Mouse (Mus musculus) testis, adult 2 months (tissue): ENCODE data around the gene Fli1. TPM values are rescaled to one million over a fixed set of nuclear protein-coding genes. Genes with fewer than 3 reads are reported as not detected.

ENCODE experiments used
- H3K27ac ChIP-seq: fragments of 200-500 bp; 2 replicates; pipeline ENCODE4 v1.5.1; 2012; ENCODE audit warnings: low read depth, low read length; ENCODE audit not compliant: control insufficient read depth, insufficient read depth
- H3K27me3 ChIP-seq: fragments of 200-500 bp; 2 replicates; pipeline ENCODE4 v1.6.1; 2012; ENCODE audit warnings: mild to moderate bottlenecking, low read length, moderate library complexity; ENCODE audit not compliant: control insufficient read depth, insufficient read depth
- H3K36me3 ChIP-seq: fragments of 200-500 bp; 2 replicates; pipeline ENCODE4 v1.6.1; 2012; ENCODE audit warnings: mild to moderate bottlenecking, low read length; ENCODE audit not compliant: control insufficient read depth, insufficient read depth
- H3K4me1 ChIP-seq: fragments of 200-500 bp; 2 replicates; pipeline ENCODE4 v1.6.1; 2012; ENCODE audit warnings: low read length; ENCODE audit not compliant: control insufficient read depth, insufficient read depth
- H3K4me3 ChIP-seq: fragments of 200-500 bp; 2 replicates; pipeline ENCODE4 v1.5.1; 2012; ENCODE audit warnings: low read depth, mild to moderate bottlenecking, low read length, moderate library complexity, mixed read lengths; ENCODE audit not compliant: control insufficient read depth
- CTCF ChIP-seq: fragments of 200-500 bp; IDR thresholded peaks from 2 replicates; pipeline ENCODE4 v1.5.1; 2012; ENCODE audit warnings: low read depth, mild to moderate bottlenecking, inconsistent platforms, low read length, moderate library complexity; ENCODE audit not compliant: control insufficient read depth, insufficient read depth, insufficient replicate concordance
- POLR2A ChIP-seq: fragments of 200-500 bp; IDR thresholded peaks from 2 replicates; pipeline ENCODE4 v1.6.1; 2012; ENCODE audit warnings: low read depth, mild to moderate bottlenecking, inconsistent platforms, low read length, moderate library complexity; ENCODE audit not compliant: control insufficient read depth
- polyA plus RNA-seq: library from polyadenylated mRNA; depleted of rRNA; stranded (reverse); fragments of >200 nt; gene quantifications from 2 replicates; pipeline ENCODE4 v1.2.3, GENCODE M21; 2012

Gene Fli1
- polyA plus RNA-seq, 1 experiment, result 0.51 TPM

GRCm38 (mm10) chr9:32581851-32582573 lies 39.4 kb upstream of the Fli1 start:
- TF ChIP-seq POLR2A (no peak), CTCF (no peak)
- no peaks in the 10 kb centered on the region for H3K27me3 ChIP-seq
- H3K4me1 ChIP-seq, result no peaks in the 10 kb centered on the region
- no peaks in the 10 kb centered on the region for H3K36me3 ChIP-seq
- H3K4me3 ChIP-seq, result no peak overlapping the region
- no peak overlapping the region for H3K27ac ChIP-seq

DNA sequence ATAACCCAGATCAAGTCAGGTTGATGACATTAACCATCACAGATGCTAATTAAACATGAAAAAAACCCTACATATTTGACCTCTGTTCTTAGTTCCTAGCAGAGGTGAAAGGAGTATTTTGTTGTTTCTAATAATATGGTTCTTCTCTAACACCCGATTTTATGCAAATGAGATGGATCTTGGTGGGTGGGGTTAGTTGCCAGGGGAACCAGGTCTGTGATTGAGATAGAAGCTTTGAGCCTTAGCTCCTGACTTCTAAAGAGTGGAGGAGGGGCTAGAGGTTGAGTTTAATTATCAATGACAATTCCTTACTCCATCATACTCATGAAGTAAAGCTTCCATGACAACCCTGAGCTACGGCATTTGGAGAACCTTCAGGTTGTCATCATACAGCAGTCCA lies 35.8 kb upstream of the Fli1 start:
- Histone ChIP-seq H3K27ac (no peak overlapping the region), H3K4me3 (no peak overlapping the region), H3K4me1 (no peaks in the 10 kb centered on the region), H3K27me3 (no peaks in the 10 kb centered on the region), H3K36me3 (no peaks in the 10 kb centered on the region)
- TF ChIP-seq CTCF (no peak), POLR2A (no peak)

DNA sequence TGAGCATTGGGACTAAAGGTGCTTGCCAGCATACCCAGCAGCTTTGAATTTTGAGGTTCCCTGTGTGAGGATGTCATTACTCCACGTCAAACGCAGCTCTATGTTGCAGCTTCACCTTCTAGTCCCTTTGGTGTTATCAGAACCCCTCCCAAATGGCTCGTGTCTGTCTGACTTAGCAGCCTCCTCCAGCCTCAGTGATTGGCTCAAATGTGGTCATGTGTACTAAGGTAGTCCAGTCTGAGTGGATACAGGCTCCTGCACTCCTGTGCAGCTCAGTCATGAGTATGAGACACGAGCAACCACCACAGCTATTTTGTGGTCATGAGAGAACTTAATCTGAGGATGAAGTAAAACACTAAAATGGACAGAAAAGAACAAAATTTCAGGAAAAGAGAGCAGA lies 31.0 kb upstream of the Fli1 start:
- no peak for TF ChIP-seq POLR2A
- no peak for TF ChIP-seq CTCF
- no peaks in the 10 kb centered on the region for H3K27me3 ChIP-seq
- no peaks in the 10 kb centered on the region for H3K4me1 ChIP-seq
- H3K4me3 ChIP-seq, result no peak overlapping the region
- H3K36me3 ChIP-seq, result no peaks in the 10 kb centered on the region
- no peak overlapping the region for H3K27ac ChIP-seq

- Histone ChIP-seq H3K36me3 (no peaks in the 10 kb centered on the region), H3K27ac (no peak overlapping the region), H3K27me3 (no peaks in the 10 kb centered on the region), H3K4me3 (peak overlapping the region; percentile 23), H3K4me1 (no peaks in the 10 kb centered on the region)
- no peak for TF ChIP-seq CTCF
- TF ChIP-seq POLR2A, result no peak
These were observed 29.0 kb upstream of the Fli1 start for GRCm38 (mm10) chr9:32571676-32572075.

DNA sequence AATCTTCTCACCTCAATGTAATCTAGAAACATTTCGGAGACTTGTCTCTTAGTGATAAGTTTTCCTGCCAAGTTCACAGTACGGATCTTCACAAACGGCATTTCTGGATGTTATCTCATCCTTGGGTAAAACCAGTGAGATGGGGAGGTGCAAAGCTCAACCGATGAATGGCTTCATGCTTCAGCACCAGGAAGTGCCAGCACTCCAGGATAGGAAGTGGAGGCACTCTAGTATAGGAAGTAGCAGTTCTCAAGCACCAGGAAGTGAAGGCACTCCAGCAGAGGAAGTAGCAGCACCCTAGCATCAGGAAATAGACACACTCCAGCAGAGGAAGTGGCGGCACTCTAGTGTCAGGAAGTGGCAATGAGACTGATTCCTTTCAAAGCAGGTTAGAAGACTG lies 27.9 kb upstream of the Fli1 start:
- no peaks in the 10 kb centered on the region for H3K4me1 ChIP-seq
- H3K4me3 ChIP-seq, result no peak overlapping the region
- TF ChIP-seq POLR2A (no peak), CTCF (no peak)
- no peaks in the 10 kb centered on the region for H3K36me3 ChIP-seq
- H3K27me3 ChIP-seq, result no peaks in the 10 kb centered on the region
- no peak overlapping the region for H3K27ac ChIP-seq

DNA sequence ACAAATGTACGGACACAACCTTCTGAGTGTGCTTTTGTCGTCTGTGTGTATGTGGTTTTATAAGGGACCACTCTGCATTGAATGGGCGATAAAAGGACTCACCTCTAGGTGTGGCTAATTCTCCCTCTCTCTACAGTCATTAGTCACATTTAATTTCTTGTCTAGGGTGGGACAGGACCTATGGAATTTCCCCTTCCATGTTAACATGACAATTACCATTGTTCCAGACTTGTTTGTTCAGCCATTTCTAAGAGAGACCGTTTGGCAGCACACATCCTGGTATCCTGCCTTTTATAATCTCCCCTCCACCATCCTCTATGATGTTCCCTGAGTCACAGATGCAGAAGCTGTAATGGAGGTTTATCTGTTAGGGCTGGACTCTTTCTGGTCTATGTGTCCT lies 26.6 kb upstream of the Fli1 start:
- no peaks in the 10 kb centered on the region for H3K36me3 ChIP-seq
- H3K4me3 ChIP-seq, result no peak overlapping the region
- no peak overlapping the region for H3K27ac ChIP-seq
- H3K27me3 ChIP-seq, result no peaks in the 10 kb centered on the region
- TF ChIP-seq POLR2A (no peak), CTCF (no peak)
- H3K4me1 ChIP-seq, result no peaks in the 10 kb centered on the region

DNA sequence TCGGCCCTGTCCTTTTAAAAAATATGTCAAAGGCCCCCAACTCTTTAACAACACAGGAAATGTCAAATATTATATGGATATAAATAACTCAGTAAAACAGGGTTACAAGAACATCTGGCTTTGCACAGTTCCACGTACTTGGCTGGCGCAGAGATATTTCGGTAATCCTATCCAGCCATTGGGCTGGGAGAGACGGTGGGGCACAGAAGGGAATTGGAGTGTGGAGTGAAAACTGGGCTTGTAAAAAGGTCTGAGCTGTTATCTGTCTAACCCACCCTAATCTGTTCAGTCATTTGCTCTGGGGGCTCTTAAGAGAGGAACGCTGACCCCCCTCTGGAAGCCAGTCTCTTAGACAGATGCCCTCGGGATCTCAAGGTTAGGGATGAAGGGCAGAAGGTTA lies 24.9 kb upstream of the Fli1 start:
- no peaks in the 10 kb centered on the region for H3K4me1 ChIP-seq
- no peaks in the 10 kb centered on the region for H3K36me3 ChIP-seq
- no peaks in the 10 kb centered on the region for H3K27me3 ChIP-seq
- H3K4me3 ChIP-seq, result no peak overlapping the region
- TF ChIP-seq CTCF (no peak), POLR2A (no peak)
- no peak overlapping the region for H3K27ac ChIP-seq

GRCm38 (mm10) chr9:32565309-32565708 lies 22.6 kb upstream of the Fli1 start:
- no peak for TF ChIP-seq POLR2A
- TF ChIP-seq CTCF, result no peak
- Histone ChIP-seq H3K27ac (no peak overlapping the region), H3K4me1 (no peaks in the 10 kb centered on the region; the same call in 1 of the 2 replicates), H3K27me3 (no peaks in the 10 kb centered on the region), H3K36me3 (no peaks in the 10 kb centered on the region), H3K4me3 (no peak overlapping the region)
